Comparison of ENCODE assay signal across 8 mouse cellular contexts in the genomic region with DNA sequence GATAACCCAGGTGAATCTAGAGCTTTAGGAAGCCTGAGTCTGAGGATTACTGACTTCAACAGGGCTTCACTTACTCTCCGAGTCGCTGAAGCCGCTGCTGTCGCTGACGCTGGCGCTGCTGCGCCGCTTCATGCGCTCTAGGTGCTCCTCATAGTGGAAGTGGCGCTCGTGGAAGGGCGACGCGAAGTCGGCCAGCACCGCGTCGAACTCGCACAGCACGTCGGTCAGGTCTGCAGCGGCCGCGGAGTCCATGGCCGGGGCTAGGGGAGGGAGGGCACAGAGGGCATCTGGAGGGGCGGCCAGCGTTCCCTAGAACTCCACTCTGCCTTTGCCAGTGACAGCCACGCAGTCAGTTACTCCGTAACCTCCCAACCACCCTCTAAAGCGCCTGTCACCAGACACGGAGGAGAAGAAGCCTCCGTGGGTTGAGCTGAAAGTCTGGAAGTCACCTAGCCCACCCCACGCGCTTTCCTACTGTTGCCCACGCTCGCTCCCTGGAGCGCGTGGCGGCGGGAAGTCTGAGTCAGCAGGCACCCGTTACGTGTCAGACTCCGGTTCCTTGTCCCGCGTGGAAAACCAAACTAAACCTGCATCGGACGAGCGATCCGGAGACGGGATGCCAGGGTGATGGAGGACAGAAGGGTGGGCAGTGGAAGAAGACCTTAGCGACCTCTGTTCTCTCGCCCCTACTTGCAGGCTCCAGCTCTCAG. TPM values are rescaled to one million over a fixed set of nuclear protein-coding genes. Genes with fewer than 3 reads are reported as not detected.
DNase-seq lines count a peak whose midpoint lies in the region; ATAC-seq and TF ChIP-seq lines count a peak whose summit lies in the region.

No protein-coding gene starts in this region.

- 0 out of 2 replicates have a peak, but pooled peaks cover 11% of the 10 kb centered on the region for H3K27me3 ChIP-seq in heart, embryonic 15.5 days
- no peaks in the 10 kb centered on the region; the same call in 1 of the 2 replicates for H3K27me3 ChIP-seq in embryonic facial prominence, embryonic 11.5 days (ENCODE audit: control insufficient read depth, insufficient read depth, low read length)
- peaks cover 18% of the 10 kb centered on the region for H3K27me3 ChIP-seq in hindbrain, embryonic 14.5 days (ENCODE audit: control insufficient read depth, insufficient read depth, low read length)
- peaks cover 6% of the 10 kb centered on the region; the same call in 1 of the 2 replicates for H3K27me3 ChIP-seq in liver, adult 2 months (ENCODE audit: control insufficient read depth, insufficient read depth, low read length)

- no peaks in the 10 kb centered on the region for H3K9me3 ChIP-seq in heart, embryonic 15.5 days (replicated peaks)
- no peaks in the 10 kb centered on the region for H3K9me3 ChIP-seq in embryonic facial prominence, embryonic 11.5 days (replicated peaks; ENCODE audit: control insufficient read depth, low read length)
- H3K9me3 ChIP-seq in hindbrain, embryonic 14.5 days (ENCODE audit: control insufficient read depth, low read length): no peaks in the 10 kb centered on the region

- H3K27ac ChIP-seq in heart, embryonic 15.5 days: 0 out of 2 replicates have a peak overlapping the region, but pooled peaks have one; percentile 14
- 0 out of 2 replicates have a peak overlapping the region, but pooled peaks have one; percentile 1 for H3K27ac ChIP-seq in embryonic facial prominence, embryonic 11.5 days (replicated peaks; ENCODE audit: low read depth, low read length)
- no peak overlapping the region for H3K27ac ChIP-seq in hindbrain, embryonic 14.5 days
- H3K27ac ChIP-seq in liver, adult 2 months (replicated peaks; ENCODE audit: insufficient read depth, low read depth, low read length): no peak overlapping the region

- H3K4me3 ChIP-seq in heart, embryonic 15.5 days: peak overlapping the region; percentile 62
- H3K4me3 ChIP-seq in embryonic facial prominence, embryonic 11.5 days (ENCODE audit: low read depth, low read length): peak overlapping the region; percentile 55
- peak overlapping the region; percentile 44 for H3K4me3 ChIP-seq in hindbrain, embryonic 14.5 days (replicated peaks; ENCODE audit: low read length)
- H3K4me3 ChIP-seq in liver, adult 2 months (ENCODE audit: insufficient read depth, low read depth, low read length): peak overlapping the region; percentile 40

- peak overlapping the region; percentile 98 for H3K4me2 ChIP-seq in heart, embryonic 15.5 days
- peak overlapping the region; percentile 99 for H3K4me2 ChIP-seq in embryonic facial prominence, embryonic 11.5 days (ENCODE audit: low read depth, low read length)
- H3K4me2 ChIP-seq in hindbrain, embryonic 14.5 days (replicated peaks): peak overlapping the region; percentile 96

- ATAC-seq in heart, embryonic 15.5 days (replicated peaks; ENCODE audit: insufficient number of reproducible peaks, insufficient read depth, low FRiP score, low read depth): peak; percentile 24
- ATAC-seq in embryonic facial prominence, embryonic 11.5 days (replicated peaks; ENCODE audit: insufficient number of reproducible peaks, low FRiP score, low TSS enrichment, low read depth): peak; percentile 21; the same call in 1 of the 2 replicates
- peak; percentile 31 for ATAC-seq in hindbrain, embryonic 14.5 days (ENCODE audit: low FRiP score)

- no peaks in the 10 kb centered on the region for H3K79me2 ChIP-seq in liver, adult 2 months (ENCODE audit: control insufficient read depth, insufficient read depth, low read length)

- TF ChIP-seq POLR2A in liver, adult 2 months (IDR thresholded peaks at IDR 0.05; ENCODE audit: extremely low read depth, insufficient read depth, low read length): no peak

- H3K9ac ChIP-seq in heart, embryonic 15.5 days: peak overlapping the region; percentile 66
- peak overlapping the region; percentile 65 for H3K9ac ChIP-seq in embryonic facial prominence, embryonic 11.5 days (replicated peaks; ENCODE audit: low read length)
- peak overlapping the region; percentile 48 for H3K9ac ChIP-seq in hindbrain, embryonic 14.5 days
- no peak overlapping the region for H3K9ac ChIP-seq in liver, adult 2 months (ENCODE audit: low read depth, low read length)

- no peak for DNase-seq in heart, adult 9 months (ENCODE audit: low spot score in 2 of 2)
- DNase-seq in NIH3T3 (ENCODE audit: low read depth): peak; percentile 34
- DNase-seq in embryonic facial prominence, embryonic 11.5 days (ENCODE audit: low spot score): no peak
- no peak for DNase-seq in hindbrain, embryonic 14.5 days (ENCODE audit: low spot score)
- DNase-seq in liver, adult 2 months (ENCODE audit: extremely low read depth, low read depth, low spot score): no peak
- DNase-seq in neural tube, embryonic 10.5 days (ENCODE audit: extremely low spot score, low spot score): peak; percentile 48
- DNase-seq in adipocyte (ENCODE audit: low spot score): no peak

- under 1% methylated on average over 52 of the region's 52 CpGs for WGBS in heart, embryonic 15.5 days
- WGBS in embryonic facial prominence, embryonic 11.5 days: under 1% methylated on average over 52 of the region's 52 CpGs
- WGBS in hindbrain, embryonic 14.5 days: 2% methylated on average over 51 of the region's 52 CpGs
- 1% methylated on average over 52 of the region's 52 CpGs for WGBS in liver, adult 2 months

- peaks cover 13% of the 10 kb centered on the region for H3K4me1 ChIP-seq in heart, embryonic 15.5 days (replicated peaks)
- H3K4me1 ChIP-seq in embryonic facial prominence, embryonic 11.5 days (ENCODE audit: control insufficient read depth, insufficient read depth, low read length): peaks cover 5% of the 10 kb centered on the region
- peaks cover 10% of the 10 kb centered on the region for H3K4me1 ChIP-seq in hindbrain, embryonic 14.5 days (replicated peaks; ENCODE audit: control insufficient read depth, insufficient read depth, low read length)
- H3K4me1 ChIP-seq in liver, adult 2 months (ENCODE audit: control insufficient read depth, insufficient read depth, low read length): no peaks in the 10 kb centered on the region

- H3K36me3 ChIP-seq in heart, embryonic 15.5 days: no peaks in the 10 kb centered on the region
- H3K36me3 ChIP-seq in embryonic facial prominence, embryonic 11.5 days (replicated peaks; ENCODE audit: control insufficient read depth, insufficient read depth, low read depth, low read length): no peaks in the 10 kb centered on the region
- no peaks in the 10 kb centered on the region for H3K36me3 ChIP-seq in hindbrain, embryonic 14.5 days (replicated peaks; ENCODE audit: control insufficient read depth, insufficient read depth)
- H3K36me3 ChIP-seq in liver, adult 2 months (ENCODE audit: control insufficient read depth, insufficient read depth, low read length): no peaks in the 10 kb centered on the region

- no peak; the same call in 1 of the 2 replicates for TF ChIP-seq CTCF in liver, adult 2 months (IDR thresholded peaks at IDR 0.05; ENCODE audit: low read depth, low read length)

RNA-seq across cellular contexts. Expression of a gene that starts 0.6 kb away (rescaled TPM):
- polyA plus RNA-seq in heart, embryonic 15.5 days (2015; fragmentation: Nextera tagmentation; extraction: Ambion mirVana): 23.8 and 57.0 TPM in 2 replicates
- polyA plus RNA-seq in embryonic facial prominence, embryonic 11.5 days (2014; fragmentation: Nextera tagmentation; extraction: Ambion mirVana): 52.8 TPM in 2 replicates
- polyA plus RNA-seq in hindbrain, embryonic 14.5 days (2014; fragmentation: Nextera tagmentation; extraction: Ambion mirVana): 36.4 and 40.4 TPM in 2 replicates
- 0.18 and 0.94 TPM in 2 replicates for total RNA-seq in liver, adult 2 months (2014; rRNA removed)
- 0.54 and 0.61 TPM in 2 replicates for polyA plus RNA-seq in liver, adult 2 months (2012; rRNA removed)

RNA-seq across cellular contexts. Expression of a gene that starts 53.6 kb away (rescaled TPM):
- not detected in 2 replicates for polyA plus RNA-seq in heart, embryonic 15.5 days (2015; fragmentation: Nextera tagmentation; extraction: Ambion mirVana)
- polyA plus RNA-seq in embryonic facial prominence, embryonic 11.5 days (2014; fragmentation: Nextera tagmentation; extraction: Ambion mirVana): not detected in 2 replicates
- polyA plus RNA-seq in hindbrain, embryonic 14.5 days (2014; fragmentation: Nextera tagmentation; extraction: Ambion mirVana): 0.08 TPM in 1 of 2 replicates, not detected in the other
- not detected in 2 replicates for total RNA-seq in liver, adult 2 months (2014; rRNA removed)
- polyA plus RNA-seq in liver, adult 2 months (2012; rRNA removed): not detected in 2 replicates

Comparison
In these comparisons a context has a peak if more than half of its experiments do, and no peak if none do; other contexts are left out.
1. H3K27ac ChIP-seq: peak in heart, embryonic 15.5 days (single experiment) and embryonic facial prominence, embryonic 11.5 days (single experiment); none in hindbrain, embryonic 14.5 days (single experiment) and liver, adult 2 months (single experiment).
2. DNase-seq: peak in NIH3T3 (single experiment) and neural tube, embryonic 10.5 days (single experiment); none in heart, adult 9 months (0 of 2), embryonic facial prominence, embryonic 11.5 days (single experiment), hindbrain, embryonic 14.5 days (single experiment), liver, adult 2 months (single experiment) and adipocyte (single experiment).
3. RNA of a gene that starts 0.6 kb away (polyA plus RNA-seq): 52.8 TPM in embryonic facial prominence, embryonic 11.5 days, 36.4 to 40.4 TPM in hindbrain, embryonic 14.5 days and 23.8 to 57.0 TPM in heart, embryonic 15.5 days; 0.54 to 0.61 TPM in liver, adult 2 months; every median in the first group is over 10 times any median in the second.
4. Peak in every context shown above with its lines, with median percentiles within 50 percentile points of each other: ATAC-seq, H3K4me2 ChIP-seq and H3K4me3 ChIP-seq.